Comparison of ENCODE assay signal across 24 mouse cellular contexts in genomic region chrX:9671418-9671817, GRCm38 (mm10).
"Had no signal": no experiment of that assay in that cellular context is flagged by ENCODE, and none has a peak within 500 bp of the region (broad histone marks: within the 10 kb centered on the region; RNA-seq: fewer than 3 reads in every experiment).

No protein-coding gene starts in this region.

- H3K36me3 ChIP-seq: heart, embryonic 10.5 days; heart, embryonic 12.5 days; hindbrain, embryonic 10.5 days; hindbrain, embryonic 12.5 days; kidney, embryonic 15.5 days; limb, embryonic 13.5 days; limb, embryonic 15.5 days had no signal

- H3K4me1 ChIP-seq: heart, embryonic 10.5 days; heart, embryonic 12.5 days; hindbrain, embryonic 10.5 days; hindbrain, embryonic 12.5 days; kidney, embryonic 15.5 days; limb, embryonic 13.5 days; limb, embryonic 15.5 days had no signal

- H3K9ac ChIP-seq: heart, embryonic 12.5 days; hindbrain, embryonic 12.5 days; hindbrain, embryonic 14.5 days; kidney, embryonic 15.5 days; limb, embryonic 13.5 days; limb, embryonic 15.5 days had no signal

- H3K27me3 ChIP-seq: heart, embryonic 12.5 days; hindbrain, embryonic 12.5 days; kidney, embryonic 15.5 days; limb, embryonic 13.5 days; limb, embryonic 15.5 days had no signal

- H3K4me2 ChIP-seq: heart, embryonic 12.5 days; hindbrain, embryonic 12.5 days; hindbrain, embryonic 14.5 days; kidney, embryonic 15.5 days; limb, embryonic 13.5 days; limb, embryonic 15.5 days had no signal

- DNase-seq: gastrocnemius, adult 2 months; gastrocnemius, postnatal 10 days; gastrocnemius, postnatal 25 days; heart, adult 18-20 months; heart, postnatal 10 days; heart, postnatal 4 days; kidney, adult 11 months; kidney, adult 2 months; kidney, adult 9 months; kidney, postnatal 36 days; layer of hippocampus, adult 9-11 months; layer of hippocampus, postnatal 36 days; left cerebral cortex, postnatal 4 days had no signal

- H3K9me3 ChIP-seq: heart, embryonic 10.5 days; heart, embryonic 12.5 days; hindbrain, embryonic 10.5 days; hindbrain, embryonic 12.5 days; kidney, embryonic 15.5 days; limb, embryonic 13.5 days; limb, embryonic 15.5 days had no signal

- ATAC-seq: hindbrain, embryonic 16.5 days; intestine, embryonic 16.5 days had no signal

- H3K27ac ChIP-seq: gastrocnemius, adult 2 months; heart, embryonic 10.5 days; hindbrain, embryonic 10.5 days; hindbrain, embryonic 12.5 days; hindbrain, embryonic 14.5 days; kidney, embryonic 15.5 days; kidney, postnatal 0 days; limb, embryonic 13.5 days; limb, embryonic 15.5 days had no signal

- H3K4me3 ChIP-seq: gastrocnemius, adult 2 months; heart, embryonic 10.5 days; heart, embryonic 12.5 days; hindbrain, embryonic 10.5 days; hindbrain, embryonic 12.5 days; kidney, embryonic 15.5 days; limb, embryonic 13.5 days; limb, embryonic 15.5 days had no signal
